Mouse (Mus musculus) monocyte, adult 2 months (primary cell): ENCODE results near the gene Dapp1.

ENCODE experiments used
- DNase-seq, 2 experiments: peaks; one replicate each; pipeline ENCODE4 v3.0.0; 2022; ENCODE audit warnings: low spot score in 2 of 2, low read depth in 1 of 2

The Dapp1 gene

GRCm38 (mm10) chr3:137981382-137981750 is at the start of gene Dapp1:
Dapp1 (minus strand) TSS chr3:137981545.
- DNase-seq, result peak; percentile 74 to 80

DNA sequence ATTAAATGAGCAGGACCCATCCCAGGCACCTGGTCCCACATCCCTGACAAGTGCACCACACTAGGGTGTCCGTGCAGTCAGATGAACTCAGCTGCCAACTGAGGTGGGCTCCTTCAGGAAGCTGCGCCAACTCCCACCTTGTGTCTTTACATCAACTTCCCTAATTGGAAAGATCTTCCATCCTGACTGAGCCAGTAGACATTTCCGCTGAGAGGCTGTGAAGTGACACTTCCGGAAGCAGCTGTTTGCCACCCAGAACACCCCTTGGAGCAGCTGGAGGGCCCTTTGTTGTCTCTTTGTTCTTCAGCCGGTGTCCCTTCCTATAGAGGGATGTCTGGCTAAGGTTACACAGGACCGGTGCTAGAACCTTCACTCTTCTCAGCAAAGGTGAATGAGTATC is 49.2 kb upstream of the Dapp1 start:
- DNase-seq, result no peak

DNA sequence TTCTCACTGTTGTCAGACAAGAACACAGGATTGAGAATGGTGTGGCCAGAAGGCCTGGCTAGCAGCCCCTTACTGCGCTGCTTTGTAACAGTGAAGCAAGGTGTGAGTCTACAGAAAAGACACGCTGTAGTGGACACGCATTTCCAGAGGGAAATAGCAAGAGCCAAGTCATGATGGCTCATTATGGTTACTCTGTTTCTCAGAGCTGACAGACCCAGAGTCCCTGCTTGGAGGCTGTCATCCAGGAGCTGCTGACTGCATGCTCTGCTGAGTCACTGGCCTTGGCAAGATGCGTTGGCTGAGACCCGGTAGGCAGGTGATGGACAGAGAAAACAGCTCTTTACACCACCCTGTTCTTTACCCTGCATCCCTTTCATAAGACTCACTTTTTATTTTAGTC is 48.0 kb upstream of the Dapp1 start:
- no peak for DNase-seq

GRCm38 (mm10) chr3:138027575-138028362 is 46.4 kb upstream of the Dapp1 start:
- no peak for DNase-seq

GRCm38 (mm10) chr3:138026286-138026685 is 44.9 kb upstream of the Dapp1 start:
- DNase-seq, result no peak

DNA sequence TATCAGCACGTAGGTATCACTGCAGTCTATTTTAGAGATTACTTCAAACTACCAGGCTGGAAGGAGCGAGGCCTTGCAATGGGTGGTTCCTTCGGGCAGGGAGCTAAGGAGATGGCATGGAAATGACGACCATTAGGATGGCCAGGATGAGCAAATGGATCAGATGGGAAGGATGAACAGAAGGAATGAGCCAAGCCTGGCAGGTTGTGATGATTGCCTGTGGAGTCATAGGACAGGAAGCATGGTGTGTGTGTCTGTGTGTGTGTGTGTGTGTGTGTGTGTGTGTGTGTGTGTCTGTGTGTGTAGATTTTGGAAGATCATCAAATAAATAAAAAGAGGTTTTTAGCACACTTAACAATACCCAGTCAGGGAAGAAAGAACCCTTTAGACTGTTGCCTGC is 41.3 kb upstream of the Dapp1 start:
- DNase-seq, result no peak

DNA sequence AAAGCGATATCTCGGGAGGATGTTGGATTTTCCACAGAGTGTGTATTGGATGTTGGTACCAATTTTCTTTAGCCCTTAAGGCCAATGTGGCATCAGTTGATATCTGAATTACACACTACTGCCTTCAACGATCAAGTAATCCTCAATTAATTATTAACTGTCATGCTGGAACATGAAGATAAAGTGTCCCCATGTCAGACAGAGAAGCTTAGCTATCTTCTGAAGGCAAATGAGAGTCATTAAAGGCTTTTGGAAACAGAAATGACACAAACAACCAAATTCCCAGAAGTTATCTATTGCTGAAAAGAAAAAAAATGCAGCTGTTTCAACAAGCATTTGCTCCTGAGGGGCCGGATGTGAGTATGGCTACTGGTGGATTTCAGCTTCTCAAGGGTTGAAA is 40.7 kb upstream of the Dapp1 start:
- DNase-seq, result no peak

- no peak for DNase-seq
These were observed 35.5 kb upstream of the Dapp1 start for GRCm38 (mm10) chr3:138016810-138017209.

DNA sequence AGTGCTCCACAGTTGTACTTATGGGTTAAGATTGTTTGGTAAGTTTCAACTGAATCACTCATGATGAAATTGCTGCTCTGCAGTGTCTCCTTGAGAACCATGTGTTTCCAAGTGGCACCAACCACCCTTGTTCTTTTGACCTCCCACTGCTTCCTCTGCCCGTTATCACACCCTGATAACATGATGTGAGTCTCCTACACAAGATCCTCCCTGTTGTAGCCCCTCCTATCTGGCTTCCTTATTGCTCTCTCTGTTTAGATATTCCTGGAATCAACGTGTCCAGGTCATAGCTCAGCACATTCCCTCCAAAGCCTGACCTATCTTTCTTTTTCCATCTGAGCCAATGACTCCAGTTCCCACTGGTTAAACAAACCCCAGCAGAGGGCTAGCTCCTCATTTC is 33.4 kb upstream of the Dapp1 start:
- DNase-seq, result no peak

GRCm38 (mm10) chr3:138012351-138012750 is 31.0 kb upstream of the Dapp1 start:
- DNase-seq, result no peak

- DNase-seq, result no peak
These were observed 26.8 kb upstream of the Dapp1 start for GRCm38 (mm10) chr3:138008152-138008551.

DNA sequence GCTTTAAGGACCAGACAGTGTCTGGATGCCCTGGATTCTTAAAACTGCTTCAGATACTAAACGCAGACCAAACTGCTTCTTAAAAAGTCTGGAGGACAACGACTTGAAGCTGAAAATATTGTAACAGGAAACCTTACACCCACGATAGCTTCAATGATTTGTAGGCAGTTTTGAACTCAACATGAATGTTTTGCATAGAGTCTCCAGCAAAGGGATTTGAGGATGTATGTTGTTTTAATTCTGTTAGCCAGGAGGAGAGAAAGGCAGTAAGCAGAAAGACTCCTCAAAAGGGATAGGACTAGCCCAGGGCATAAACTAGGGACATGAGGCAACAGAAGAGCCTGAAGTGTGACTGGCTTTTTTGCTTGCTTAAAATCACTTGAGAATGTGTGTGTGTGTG is 25.6 kb upstream of the Dapp1 start:
- no peak for DNase-seq

DNA sequence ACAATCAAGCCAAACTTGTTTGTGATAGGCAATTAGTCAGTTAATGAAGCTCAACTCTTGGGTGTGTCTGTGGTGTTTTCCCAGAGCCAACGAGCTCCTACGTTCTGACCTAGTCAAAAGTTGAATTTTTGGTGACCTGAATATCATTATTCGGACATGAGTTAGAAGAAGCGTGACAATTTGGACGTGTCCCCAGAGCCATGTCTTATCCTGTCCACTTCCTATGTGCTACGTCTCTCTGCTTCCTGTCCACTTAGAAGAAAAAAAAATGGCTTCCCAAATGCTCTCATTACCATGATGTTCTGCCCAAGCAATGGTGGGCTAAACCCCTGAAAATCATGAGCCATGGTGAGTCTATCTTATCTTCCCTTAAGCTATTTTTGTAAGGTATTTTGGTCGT is 21.9 kb upstream of the Dapp1 start:
- DNase-seq, result no peak

DNA sequence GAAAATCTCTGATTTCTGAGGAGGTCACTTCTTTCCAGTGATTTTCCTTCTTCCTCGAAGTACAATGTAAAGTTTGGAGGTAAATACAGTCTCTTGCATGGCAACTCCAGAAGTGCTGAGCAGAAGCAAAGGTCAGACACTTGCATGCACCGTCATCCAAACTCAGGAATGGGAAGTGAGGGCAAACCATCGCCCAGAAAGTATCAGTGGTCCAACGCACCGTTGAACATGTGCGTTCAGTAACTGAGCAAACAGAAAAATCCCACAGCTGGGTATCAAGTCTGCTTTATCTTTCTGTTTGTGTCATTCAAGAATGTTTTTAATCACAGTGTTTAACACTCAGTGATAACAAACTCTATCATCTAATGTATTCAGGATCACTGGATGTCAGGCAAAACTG is 21.2 kb upstream of the Dapp1 start:
- DNase-seq, result no peak

GRCm38 (mm10) chr3:138001865-138002264 is 20.5 kb upstream of the Dapp1 start:
- no peak for DNase-seq

DNA sequence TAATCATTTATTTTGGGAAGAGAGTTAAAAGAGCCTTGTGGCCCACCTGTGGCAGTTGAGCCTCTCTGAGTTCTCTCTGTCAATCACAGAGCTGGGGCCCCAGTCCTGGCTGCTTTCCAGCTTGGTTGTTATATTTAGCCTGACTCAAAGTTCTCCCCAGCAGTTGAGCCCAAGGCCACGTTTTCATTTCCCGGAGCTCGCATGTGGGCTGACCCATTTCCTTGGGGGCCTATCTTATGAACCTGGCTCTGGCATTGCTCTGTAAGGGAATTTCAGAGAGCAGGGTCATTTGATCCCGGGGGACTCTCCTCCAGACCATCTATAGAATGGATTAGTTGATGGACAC is 19.4 kb upstream of the Dapp1 start:
- no peak for DNase-seq

GRCm38 (mm10) chr3:138000062-138000723 is 18.8 kb upstream of the Dapp1 start:
- no peak for DNase-seq

GRCm38 (mm10) chr3:137999224-137999790 is 18.0 kb upstream of the Dapp1 start:
- DNase-seq, result no peak

GRCm38 (mm10) chr3:137998491-137999223 is 17.3 kb upstream of the Dapp1 start:
- no peak for DNase-seq

GRCm38 (mm10) chr3:137995486-137995885 is 14.1 kb upstream of the Dapp1 start:
- DNase-seq, result no peak

- DNase-seq, result no peak
These were observed 12.9 kb upstream of the Dapp1 start for GRCm38 (mm10) chr3:137994196-137994595.

DNA sequence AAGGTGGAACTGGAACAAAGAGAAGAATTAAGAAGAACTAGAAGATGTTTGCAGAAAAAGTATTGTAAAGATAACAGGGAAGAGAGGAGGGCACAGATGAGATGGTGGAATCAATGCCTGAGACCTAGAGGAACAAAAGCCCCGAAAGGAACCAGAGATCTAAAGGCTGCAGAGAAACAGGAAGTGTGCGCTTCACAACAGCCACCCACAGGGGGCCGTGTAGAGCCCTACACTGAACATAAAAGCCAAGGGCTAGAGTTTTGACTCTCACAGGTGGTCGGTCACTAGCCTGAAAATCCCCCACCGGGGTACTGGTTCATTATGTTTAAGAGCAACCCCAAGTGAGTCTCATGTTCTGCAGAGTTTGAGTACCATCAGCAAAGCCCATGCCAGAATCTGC is 11.0 kb upstream of the Dapp1 start:
- no peak for DNase-seq
